Mouse (Mus musculus) lung, adult 2 months (tissue): ENCODE measurements around the gene Mcl1.

Experiments
- CTCF ChIP-seq: fragments of 200-500 bp; IDR thresholded peaks from 2 replicates; pipeline ENCODE4 v1.5.1; 2011; ENCODE audit warnings: mild to moderate bottlenecking, low read length, control low read depth; ENCODE audit not compliant: insufficient read depth
- POLR2A ChIP-seq: fragments of 200-500 bp; IDR thresholded peaks from 2 replicates; pipeline ENCODE4 v1.6.1; 2011; ENCODE audit warnings: low read depth, mild to moderate bottlenecking, control low read depth, low read length, borderline replicate concordance; ENCODE audit errors: extremely low read depth

GRCm38 (mm10) chr3:95677420-95678090 lies 19.0 kb downstream of the Mcl1 start:
- TF ChIP-seq POLR2A (no peak), CTCF (no peak)
